In genomic region chr1:69492013-69492412, GRCm38 (mm10) we compare ENCODE assay signal across 18 mouse cellular contexts.
"Had no signal": no experiment of that assay in that cellular context is flagged by ENCODE, and none has a peak within 500 bp of the region (broad histone marks: within the 10 kb centered on the region; RNA-seq: fewer than 3 reads in every experiment).

No protein-coding gene starts in this region.

- H3K36me3 ChIP-seq: liver, embryonic 13.5 days; liver, embryonic 15.5 days; lung, embryonic 15.5 days; neural tube, embryonic 12.5 days; stomach, embryonic 15.5 days had no signal

- ATAC-seq: liver, postnatal 0 days; lung, postnatal 0 days had no signal

- H3K9me3 ChIP-seq: liver, embryonic 13.5 days; liver, embryonic 15.5 days; lung, embryonic 15.5 days; megakaryocyte, embryonic 14.5 days; neural tube, embryonic 12.5 days; stomach, embryonic 15.5 days had no signal

- H3K27ac ChIP-seq: liver, embryonic 13.5 days; liver, embryonic 15.5 days; lung, embryonic 15.5 days; macrophage; neural tube, embryonic 12.5 days; stomach, embryonic 15.5 days; stomach, postnatal 0 days had no signal

- H3K9ac ChIP-seq: liver, embryonic 13.5 days; liver, embryonic 15.5 days; liver, postnatal 0 days; lung, embryonic 15.5 days; neural tube, embryonic 12.5 days; stomach, embryonic 15.5 days had no signal

- H3K4me1 ChIP-seq: lung, embryonic 15.5 days; neural tube, embryonic 12.5 days; stomach, embryonic 15.5 days had no signal

- H3K4me3 ChIP-seq: liver, embryonic 13.5 days; liver, embryonic 15.5 days; lung, embryonic 15.5 days; megakaryocyte, embryonic 14.5 days; neural tube, embryonic 12.5 days; stomach, embryonic 15.5 days had no signal

- DNase-seq: liver, embryonic 13.5 days; liver, postnatal 0 days; lung, adult 2 months; lung, postnatal 14 days; lung, postnatal 36 days; midbrain, embryonic 14.5 days; right cerebral cortex, postnatal 14 days; thymus, adult 2 months; thymus, postnatal 25 days; thymus, postnatal 4 days had no signal

- H3K27me3 ChIP-seq: liver, embryonic 13.5 days; liver, embryonic 15.5 days; lung, embryonic 15.5 days; megakaryocyte, embryonic 14.5 days; neural tube, embryonic 12.5 days; stomach, embryonic 15.5 days had no signal

- H3K4me2 ChIP-seq: liver, embryonic 13.5 days; liver, embryonic 15.5 days; lung, embryonic 15.5 days; neural tube, embryonic 12.5 days; stomach, embryonic 15.5 days had no signal
